Mouse (Mus musculus) right cerebral cortex, postnatal 14 days (tissue): ENCODE data around the gene Ruvbl2.
"Not testable (repeated sequence)": the region's sequence is repeated elsewhere in the genome, so short reads cannot be mapped to it uniquely, and the experiment has no call there.

Source experiments
- DNase-seq: peaks from one replicate; pipeline ENCODE4 v3.0.0; 2022

Gene Ruvbl2

GRCm38 (mm10) chr7:45437521-45438276 lies at the start of gene Ruvbl2:
Ruvbl2 (minus strand) TSS chr7:45438096.
- no peak for DNase-seq

- no peak for DNase-seq
Observed at GRCm38 (mm10) chr7:45486761-45487415, 49.0 kb upstream of the Ruvbl2 start, which contains the start of gene Gm45808. Gm45808 (minus strand) TSS chr7:45486811.

GRCm38 (mm10) chr7:45486158-45486557 lies 48.3 kb upstream of the Ruvbl2 start:
- no peak for DNase-seq

GRCm38 (mm10) chr7:45484985-45485384 lies 47.1 kb upstream of the Ruvbl2 start:
- DNase-seq = not testable (repeated sequence)

GRCm38 (mm10) chr7:45482166-45482565 lies 44.3 kb upstream of the Ruvbl2 start:
- no peak for DNase-seq

GRCm38 (mm10) chr7:45481374-45481927 lies 43.6 kb upstream of the Ruvbl2 start, which contains the start of gene Tulp2:
Tulp2 (plus strand) TSS chr7:45481877.
- peak; percentile 53 for DNase-seq

GRCm38 (mm10) chr7:45480310-45480709 lies 42.4 kb upstream of the Ruvbl2 start:
- not testable (repeated sequence) for DNase-seq

GRCm38 (mm10) chr7:45478774-45479173 lies 40.9 kb upstream of the Ruvbl2 start:
- no peak for DNase-seq

- DNase-seq = peak; percentile 58
Observed at GRCm38 (mm10) chr7:45477003-45477402, 39.1 kb upstream of the Ruvbl2 start.

GRCm38 (mm10) chr7:45476453-45476852 lies 38.6 kb upstream of the Ruvbl2 start:
- DNase-seq = no peak

- DNase-seq = no peak
Observed at GRCm38 (mm10) chr7:45475291-45475969, 37.5 kb upstream of the Ruvbl2 start.

GRCm38 (mm10) chr7:45470869-45471268 lies 33.0 kb upstream of the Ruvbl2 start:
- DNase-seq = peak; percentile 85

- DNase-seq = no peak
Observed at GRCm38 (mm10) chr7:45467090-45467670, 29.3 kb upstream of the Ruvbl2 start.

GRCm38 (mm10) chr7:45466283-45467089 lies 28.6 kb upstream of the Ruvbl2 start, which contains the start of gene Bax:
Bax (minus strand) TSS chr7:45466898.
- peak; percentile 97 for DNase-seq

GRCm38 (mm10) chr7:45465549-45465948 lies 27.7 kb upstream of the Ruvbl2 start:
- no peak for DNase-seq

GRCm38 (mm10) chr7:45465112-45465511 lies 27.2 kb upstream of the Ruvbl2 start:
- no peak for DNase-seq

GRCm38 (mm10) chr7:45463987-45464778 lies 26.3 kb upstream of the Ruvbl2 start:
- no peak for DNase-seq

GRCm38 (mm10) chr7:45462868-45463267 lies 25.0 kb upstream of the Ruvbl2 start:
- DNase-seq = not testable (repeated sequence)

- no peak for DNase-seq
Observed at GRCm38 (mm10) chr7:45462325-45462724, 24.4 kb upstream of the Ruvbl2 start.

GRCm38 (mm10) chr7:45461781-45462180 lies 23.9 kb upstream of the Ruvbl2 start:
- no peak for DNase-seq

- no peak for DNase-seq
Observed at GRCm38 (mm10) chr7:45461326-45461725, 23.4 kb upstream of the Ruvbl2 start.
